Mouse (Mus musculus): ENCODE data around the gene Rcsd1. TPM values are rescaled to one million over a fixed set of nuclear protein-coding genes. Genes with fewer than 3 reads are reported as not detected.

Gene Rcsd1
- polyA plus RNA-seq, 1 experiment, result 15.6 TPM

DNA sequence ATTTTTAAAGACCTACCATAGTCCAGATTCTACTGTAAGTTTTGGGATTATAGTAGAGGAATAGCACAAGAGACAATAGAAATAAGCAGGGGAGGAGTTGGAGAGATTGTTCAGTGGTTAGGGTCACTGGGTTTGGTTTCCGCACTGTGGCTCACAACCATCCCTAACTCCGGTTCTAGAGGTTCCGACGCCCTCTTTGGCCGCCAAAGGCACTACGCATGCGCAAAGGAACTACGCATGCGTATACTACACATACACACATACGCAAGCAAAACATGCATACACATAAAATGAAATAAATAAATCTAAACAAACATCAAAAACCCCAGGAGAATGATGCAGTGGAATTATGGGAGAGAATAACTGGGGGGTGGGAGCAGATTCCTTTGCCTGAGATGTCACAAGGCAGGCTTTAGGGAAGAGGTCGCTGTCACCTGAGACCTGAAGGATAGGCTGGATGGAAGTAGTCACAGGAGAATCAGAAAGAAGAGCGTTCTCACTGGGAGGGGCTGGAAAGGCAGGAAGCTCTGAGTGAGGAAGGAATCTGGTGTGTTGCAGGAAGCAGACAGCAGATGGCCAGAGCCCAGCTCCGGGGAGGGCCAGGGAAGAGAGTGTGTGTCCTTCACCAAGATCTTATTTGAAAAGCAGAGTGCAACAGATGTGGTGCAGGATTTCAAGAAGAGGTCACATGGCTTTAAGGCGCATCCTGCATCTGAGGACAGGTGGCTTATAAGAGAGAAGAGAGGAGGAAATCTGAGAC, 56.3 kb downstream of the Rcsd1 start:
- H3K36me3 ChIP-seq (ENCODE audit: control insufficient read depth, insufficient read depth, low read length), result no peaks in the 10 kb centered on the region

DNA sequence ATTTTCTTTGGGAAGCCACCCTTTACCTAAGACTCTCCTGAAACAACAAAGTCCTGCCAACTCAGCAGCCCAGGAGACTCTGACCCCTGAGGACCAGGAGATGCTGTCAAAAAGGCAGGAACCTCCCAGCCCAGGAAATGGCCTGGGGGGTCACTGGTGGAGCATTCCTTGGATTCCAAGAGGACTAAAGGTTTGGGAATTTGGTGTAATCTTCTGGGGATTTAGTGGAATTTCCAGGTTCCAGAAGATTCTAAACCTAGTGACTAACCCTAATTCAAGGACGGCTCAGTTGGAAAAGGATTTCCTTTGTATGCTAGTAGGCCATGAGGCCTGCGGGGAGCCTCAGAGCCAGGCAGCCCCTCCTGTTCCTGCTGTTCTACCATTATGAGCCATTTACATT, 57.0 kb downstream of the Rcsd1 start:
- WGBS, result 65% methylated on average over 2 of the region's 2 CpGs
- H3K36me3 ChIP-seq (ENCODE audit: control insufficient read depth, insufficient read depth, low read length), result no peaks in the 10 kb centered on the region
- TF ChIP-seq CTCF (conservative IDR thresholded peaks at IDR 0.05; ENCODE audit: insufficient read depth, insufficient read length, low read depth, low read length) (no peak), POLR2A (IDR thresholded peaks at IDR 0.05; ENCODE audit: low read depth, low read length) (no peak)
- no peak overlapping the region for H3K4me3 ChIP-seq (ENCODE audit: insufficient read depth, low read depth, low read length)
- DNase-seq, result peak; percentile 58
- H3K4me1 ChIP-seq (ENCODE audit: control insufficient read depth, insufficient read depth, low read length), result no peaks in the 10 kb centered on the region
- H3K27ac ChIP-seq (ENCODE audit: insufficient read depth, low read depth, low read length), result no peak overlapping the region
- no peaks in the 10 kb centered on the region for H3K27me3 ChIP-seq (replicated peaks; ENCODE audit: control insufficient read depth, insufficient read depth, low read length)

More for the DNA sequence above, 56.3 kb downstream of the Rcsd1 start:
- no peak overlapping the region for H3K27ac ChIP-seq (ENCODE audit: insufficient read depth, low read depth, low read length)
- H3K4me1 ChIP-seq (ENCODE audit: control insufficient read depth, insufficient read depth, low read length), result no peaks in the 10 kb centered on the region
- 77% methylated on average over 14 of the region's 14 CpGs for WGBS
- peak; percentile 64 for DNase-seq
- no peak overlapping the region for H3K4me3 ChIP-seq (ENCODE audit: insufficient read depth, low read depth, low read length)
- TF ChIP-seq CTCF (conservative IDR thresholded peaks at IDR 0.05; ENCODE audit: insufficient read depth, insufficient read length, low read depth, low read length), result 0 out of 2 replicates have a peak, but pooled peaks have one; percentile 6
- no peak for TF ChIP-seq POLR2A (IDR thresholded peaks at IDR 0.05; ENCODE audit: low read depth, low read length)
- no peaks in the 10 kb centered on the region for H3K27me3 ChIP-seq (replicated peaks; ENCODE audit: control insufficient read depth, insufficient read depth, low read length)

- no peak for DNase-seq
- WGBS, result 66% methylated on average over 5 of the region's 5 CpGs
- Histone ChIP-seq H3K4me3 (ENCODE audit: insufficient read depth, low read depth, low read length) (no peak overlapping the region), H3K36me3 (ENCODE audit: control insufficient read depth, insufficient read depth, low read length) (no peaks in the 10 kb centered on the region), H3K27me3 (replicated peaks; ENCODE audit: control insufficient read depth, insufficient read depth, low read length) (no peaks in the 10 kb centered on the region), H3K4me1 (ENCODE audit: control insufficient read depth, insufficient read depth, low read length) (no peaks in the 10 kb centered on the region), H3K27ac (ENCODE audit: insufficient read depth, low read depth, low read length) (no peak overlapping the region)
- no peak for TF ChIP-seq POLR2A (IDR thresholded peaks at IDR 0.05; ENCODE audit: low read depth, low read length)
- TF ChIP-seq CTCF (conservative IDR thresholded peaks at IDR 0.05; ENCODE audit: insufficient read depth, insufficient read length, low read depth, low read length), result no peak
Measured at GRCm38 (mm10) chr1:165651158-165651557, 58.4 kb downstream of the Rcsd1 start.

- H3K27ac ChIP-seq (ENCODE audit: insufficient read depth, low read depth, low read length), result no peak overlapping the region
- no peaks in the 10 kb centered on the region for H3K36me3 ChIP-seq (ENCODE audit: control insufficient read depth, insufficient read depth, low read length)
- H3K27me3 ChIP-seq (replicated peaks; ENCODE audit: control insufficient read depth, insufficient read depth, low read length), result no peaks in the 10 kb centered on the region
- TF ChIP-seq POLR2A (IDR thresholded peaks at IDR 0.05; ENCODE audit: low read depth, low read length) (no peak), CTCF (conservative IDR thresholded peaks at IDR 0.05; ENCODE audit: insufficient read depth, insufficient read length, low read depth, low read length) (no peak)
- H3K4me3 ChIP-seq (ENCODE audit: insufficient read depth, low read depth, low read length), result no peak overlapping the region
- no peak for DNase-seq
- WGBS, result 71% methylated on average over 4 of the region's 4 CpGs
- no peaks in the 10 kb centered on the region for H3K4me1 ChIP-seq (ENCODE audit: control insufficient read depth, insufficient read depth, low read length)
Measured at GRCm38 (mm10) chr1:165645102-165645501, 64.5 kb downstream of the Rcsd1 start.

DNA sequence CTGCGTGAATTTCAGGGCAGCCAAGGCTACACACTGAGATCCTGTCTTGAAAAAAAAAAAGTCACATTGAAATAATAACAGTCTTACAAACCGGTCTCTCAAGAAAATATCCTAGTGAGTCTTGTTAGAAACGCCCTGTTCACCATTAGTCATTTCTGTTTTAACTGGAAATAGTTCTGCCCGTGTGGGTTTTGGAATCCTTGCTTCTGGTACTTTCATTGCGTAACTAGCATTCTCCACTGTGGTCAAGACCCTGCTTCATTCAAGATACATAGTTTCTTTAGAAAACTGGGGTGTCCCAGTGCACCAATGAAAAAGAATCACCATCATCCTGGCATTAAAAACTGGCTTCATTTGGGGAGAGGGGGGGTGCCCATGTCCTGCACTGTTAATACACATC, 65.8 kb downstream of the Rcsd1 start:
- DNase-seq, result no peak
- Histone ChIP-seq H3K27ac (ENCODE audit: insufficient read depth, low read depth, low read length) (no peak overlapping the region), H3K27me3 (replicated peaks; ENCODE audit: control insufficient read depth, insufficient read depth, low read length) (no peaks in the 10 kb centered on the region), H3K4me3 (ENCODE audit: insufficient read depth, low read depth, low read length) (no peak overlapping the region), H3K4me1 (ENCODE audit: control insufficient read depth, insufficient read depth, low read length) (no peaks in the 10 kb centered on the region), H3K36me3 (ENCODE audit: control insufficient read depth, insufficient read depth, low read length) (no peaks in the 10 kb centered on the region)
- TF ChIP-seq POLR2A (IDR thresholded peaks at IDR 0.05; ENCODE audit: low read depth, low read length), result no peak
- no peak for TF ChIP-seq CTCF (conservative IDR thresholded peaks at IDR 0.05; ENCODE audit: insufficient read depth, insufficient read length, low read depth, low read length)
- 51% methylated on average over 5 of the region's 5 CpGs for WGBS

DNA sequence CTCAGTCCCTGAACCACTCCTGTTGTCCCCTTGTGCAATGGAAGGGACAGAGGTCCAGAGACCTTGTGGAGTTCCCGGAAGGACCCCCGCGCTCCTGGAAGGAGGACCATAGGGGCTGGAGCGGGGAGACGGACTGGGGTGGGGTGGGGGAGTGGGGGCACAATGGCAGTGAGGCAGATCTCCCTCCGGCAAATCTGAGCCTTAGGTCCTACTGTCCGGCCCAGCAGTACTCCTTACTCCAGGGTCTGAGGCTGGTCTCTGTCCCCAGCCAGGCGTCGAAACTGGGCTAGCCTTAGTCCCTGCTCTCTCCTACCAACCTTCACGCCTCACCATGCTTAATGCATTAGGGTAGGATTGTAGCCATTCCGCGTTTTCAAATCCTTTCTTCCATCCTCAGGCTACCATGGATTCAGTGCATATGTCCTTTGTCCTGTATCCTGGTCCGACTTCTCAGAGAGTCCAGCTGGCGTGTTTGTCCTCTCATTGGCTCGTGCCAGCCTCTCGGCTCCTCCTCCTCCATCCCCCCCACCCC, 66.7 kb downstream of the Rcsd1 start:
- 3% methylated on average over 16 of the region's 16 CpGs for WGBS
- peak overlapping the region; percentile 90 for H3K27ac ChIP-seq (ENCODE audit: insufficient read depth, low read depth, low read length)
- H3K36me3 ChIP-seq (ENCODE audit: control insufficient read depth, insufficient read depth, low read length), result no peaks in the 10 kb centered on the region
- H3K4me3 ChIP-seq (ENCODE audit: insufficient read depth, low read depth, low read length), result peak overlapping the region; percentile 97
- no peaks in the 10 kb centered on the region for H3K4me1 ChIP-seq (ENCODE audit: control insufficient read depth, insufficient read depth, low read length)
- no peaks in the 10 kb centered on the region for H3K27me3 ChIP-seq (replicated peaks; ENCODE audit: control insufficient read depth, insufficient read depth, low read length)
- TF ChIP-seq POLR2A (IDR thresholded peaks at IDR 0.05; ENCODE audit: low read depth, low read length) (no peak), CTCF (conservative IDR thresholded peaks at IDR 0.05; ENCODE audit: insufficient read depth, insufficient read length, low read depth, low read length) (no peak)
- peak; percentile 76 for DNase-seq
